Mouse (Mus musculus) lung, embryonic 16.5 days (tissue): ENCODE measurements at regions not wholly inside any gene's neighbourhood (a gene's known extent, or its start where the extent isn't known, plus 50 kb on each side); places are given as distances from the start of the nearest gene placed in this dataset.
A peak's percentile ranks its signal among the peaks of the same experiment; 100 is the strongest.

ENCODE experiments used
- ATAC-seq: fragments of 200-750 bp; cut with Nextera tagmentation; 2 replicates; pipeline ENCODE4 v1.8.0; 2017; ENCODE audit warnings: low read depth, mild to moderate bottlenecking, moderate library complexity
- H3K27ac ChIP-seq: fragments of 300-500 bp; sonication (generic); 2 replicates; pipeline ENCODE4 v1.5.1; 2014; ENCODE audit warnings: mild to moderate bottlenecking, control low read depth, low read length
- H3K27me3 ChIP-seq: fragments of 300-500 bp; sonication (generic); 2 replicates; pipeline ENCODE4 v1.6.1; 2014; ENCODE audit warnings: low read depth, low read length, mixed read lengths; ENCODE audit not compliant: control insufficient read depth, insufficient read depth
- H3K36me3 ChIP-seq: fragments of 300-500 bp; sonication (generic); 2 replicates; pipeline ENCODE4 v1.6.1; 2014; ENCODE audit warnings: low read length; ENCODE audit not compliant: control insufficient read depth, insufficient read depth
- H3K4me1 ChIP-seq: fragments of 300-500 bp; sonication (generic); replicated peaks from 2 replicates; pipeline ENCODE4 v1.6.1; 2014; ENCODE audit warnings: low read length, mixed read lengths; ENCODE audit not compliant: control insufficient read depth, insufficient read depth
- H3K4me2 ChIP-seq: fragments of 300-500 bp; sonication (generic); 2 replicates; pipeline ENCODE4 v1.6.1; 2014; ENCODE audit warnings: low read depth, low read length, control low read depth
- H3K4me3 ChIP-seq: fragments of 300-500 bp; sonication (generic); 2 replicates; pipeline ENCODE4 v1.5.1; 2014; ENCODE audit warnings: mild to moderate bottlenecking, low read length, control low read depth
- H3K9ac ChIP-seq: fragments of 300-500 bp; sonication (generic); 2 replicates; pipeline ENCODE4 v1.6.1; 2014; ENCODE audit warnings: low read length, control low read depth
- H3K9me3 ChIP-seq: fragments of 300-500 bp; sonication (generic); 2 replicates; pipeline ENCODE4 v1.6.1; 2016; ENCODE audit warnings: low read length; ENCODE audit not compliant: control insufficient read depth
- WGBS: fragments of 180-500 bp; shearing (Covaris S2); extraction: QIAGEN DNeasy Blood & Tissue Kit; methylation state at CpG from one replicate; pipeline ENCODE4 v1.1.7; 2014; 5-methylcytosine and 5-hydroxymethylcytosine counted together

DNA sequence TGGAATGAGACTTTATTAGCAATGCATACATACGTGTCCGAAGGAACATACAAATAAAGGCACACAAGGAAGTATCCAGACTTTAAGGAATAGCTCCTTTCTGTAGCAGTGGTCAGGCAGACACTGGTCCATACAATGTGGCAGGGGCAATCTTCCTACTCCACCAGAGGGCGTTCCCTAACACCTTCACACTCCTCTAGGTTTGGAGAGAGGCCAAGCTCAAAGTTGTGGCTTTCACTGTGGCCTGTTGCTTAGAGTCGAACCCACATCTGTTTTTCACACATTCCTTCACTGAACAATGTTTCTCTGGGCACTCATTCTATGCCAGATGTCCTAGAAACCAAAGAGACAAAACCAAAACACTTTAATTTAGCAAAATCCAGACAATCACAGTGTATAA, 178.4 kb upstream of the Ttc29 start:
- Histone ChIP-seq H3K4me2 (no peak overlapping the region), H3K4me3 (no peak overlapping the region), H3K9ac (no peak overlapping the region), H3K4me1 (peaks cover 10% of the 10 kb centered on the region; the same call in 1 of the 2 replicates), H3K27me3 (no peaks in the 10 kb centered on the region), H3K9me3 (no peaks in the 10 kb centered on the region), H3K36me3 (no peaks in the 10 kb centered on the region), H3K27ac (no peak overlapping the region)
- 0 out of 2 replicates have a peak, but pooled peaks have one; percentile 12 for ATAC-seq
- WGBS: 64% methylated on average over 4 of the region's 4 CpGs

DNA sequence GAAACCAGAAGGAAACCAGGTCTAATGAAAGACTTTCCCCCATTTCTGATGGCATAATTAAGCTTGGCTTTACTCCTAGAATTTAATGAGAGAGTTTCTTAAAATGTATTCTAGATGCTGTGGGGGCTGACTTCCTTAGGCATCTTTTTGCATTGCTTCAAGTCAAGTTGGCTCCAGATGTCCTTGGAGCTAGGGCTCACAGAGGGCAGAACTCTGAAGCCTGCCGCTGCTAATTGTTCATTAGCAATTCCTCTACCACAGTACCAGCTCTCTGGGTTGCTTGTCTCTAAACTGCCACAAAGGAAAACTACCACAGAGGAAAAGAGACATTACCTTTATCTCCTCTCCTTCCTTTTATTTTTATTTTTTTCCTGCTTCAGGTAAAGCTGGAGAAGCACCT, 175.9 kb upstream of the Ttc29 start:
- Histone ChIP-seq H3K4me3 (no peak overlapping the region), H3K9ac (no peak overlapping the region), H3K36me3 (no peaks in the 10 kb centered on the region), H3K4me2 (no peak overlapping the region), H3K9me3 (no peaks in the 10 kb centered on the region), H3K27me3 (no peaks in the 10 kb centered on the region), H3K27ac (no peak overlapping the region), H3K4me1 (0 out of 2 replicates have a peak, but pooled peaks cover 5% of the 10 kb centered on the region)
- WGBS: 82% methylated on average over 1 of the region's 1 CpGs
- no peak for ATAC-seq

- H3K27ac ChIP-seq: no peak overlapping the region
- H3K9ac ChIP-seq: no peak overlapping the region
- peak; percentile 36; the same call in 1 of the 2 replicates for ATAC-seq
- H3K4me3 ChIP-seq: no peak overlapping the region
- no peak overlapping the region for H3K4me2 ChIP-seq
- no peaks in the 10 kb centered on the region for H3K27me3 ChIP-seq
- H3K4me1 ChIP-seq: no peaks in the 10 kb centered on the region
- no peaks in the 10 kb centered on the region for H3K36me3 ChIP-seq
- 74% methylated on average over 3 of the region's 3 CpGs for WGBS
- H3K9me3 ChIP-seq: no peaks in the 10 kb centered on the region
These were observed 166.4 kb upstream of the Ttc29 start for GRCm38 (mm10) chr8:78046691-78047090.

- H3K9me3 ChIP-seq: no peaks in the 10 kb centered on the region
- WGBS: 67% methylated on average over 3 of the region's 3 CpGs
- no peak overlapping the region for H3K27ac ChIP-seq
- no peak overlapping the region for H3K4me3 ChIP-seq
- peaks cover 2% of the 10 kb centered on the region; the same call in 1 of the 2 replicates for H3K4me1 ChIP-seq
- no peak overlapping the region for H3K9ac ChIP-seq
- H3K4me2 ChIP-seq: no peak overlapping the region
- no peaks in the 10 kb centered on the region for H3K36me3 ChIP-seq
- no peak for ATAC-seq
- H3K27me3 ChIP-seq: no peaks in the 10 kb centered on the region
These were observed 162.3 kb upstream of the Ttc29 start for GRCm38 (mm10) chr8:78050768-78051167.

DNA sequence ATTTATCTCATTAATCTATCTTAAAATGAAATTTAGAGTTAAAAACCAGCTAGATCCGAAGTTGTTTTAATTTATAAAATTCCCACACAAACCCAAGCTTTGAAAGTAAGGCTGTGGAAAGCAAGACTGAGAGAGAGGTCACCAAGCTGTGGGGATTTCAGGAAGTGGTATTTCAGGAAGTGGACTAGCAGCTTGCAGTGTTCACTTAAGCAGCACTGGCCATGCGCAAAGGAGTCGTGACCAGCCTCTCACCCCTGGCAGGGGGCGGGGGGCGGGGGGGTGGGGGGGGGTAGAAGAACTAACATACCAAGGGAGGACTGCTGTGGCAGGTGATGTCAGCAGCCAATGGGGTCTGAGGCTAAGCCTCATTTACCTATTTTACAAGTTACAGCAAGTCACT, 158.7 kb upstream of the Ttc29 start:
- ATAC-seq: peak; percentile 49; the same call in 1 of the 2 replicates
- Histone ChIP-seq H3K4me3 (no peak overlapping the region), H3K36me3 (no peaks in the 10 kb centered on the region), H3K4me2 (peak overlapping the region; percentile 22; the same call in 1 of the 2 replicates), H3K9me3 (no peaks in the 10 kb centered on the region), H3K27ac (no peak overlapping the region), H3K4me1 (peaks cover 2% of the 10 kb centered on the region; the same call in 1 of the 2 replicates), H3K9ac (no peak overlapping the region), H3K27me3 (no peaks in the 10 kb centered on the region)
- WGBS: 16% methylated on average over 4 of the region's 5 CpGs

GRCm38 (mm10) chr8:78054920-78055319, 158.2 kb upstream of the Ttc29 start:
- 0 out of 2 replicates have a peak, but pooled peaks have one; percentile 37 for ATAC-seq
- WGBS: 13% methylated on average over 8 of the region's 8 CpGs

GRCm38 (mm10) chr8:78055531-78055930, 157.6 kb upstream of the Ttc29 start:
- Histone ChIP-seq H3K9me3 (no peaks in the 10 kb centered on the region), H3K4me3 (no peak overlapping the region), H3K27me3 (no peaks in the 10 kb centered on the region), H3K36me3 (no peaks in the 10 kb centered on the region), H3K9ac (no peak overlapping the region), H3K4me1 (peaks cover 2% of the 10 kb centered on the region; the same call in 1 of the 2 replicates), H3K27ac (no peak overlapping the region), H3K4me2 (no peak overlapping the region)
- ATAC-seq: no peak
- 48% methylated on average over 3 of the region's 3 CpGs for WGBS

More at GRCm38 (mm10) chr8:78054920-78055319, 158.2 kb upstream of the Ttc29 start:
- Histone ChIP-seq H3K27ac (no peak overlapping the region), H3K4me3 (no peak overlapping the region), H3K4me1 (peaks cover 2% of the 10 kb centered on the region; the same call in 1 of the 2 replicates), H3K9me3 (no peaks in the 10 kb centered on the region), H3K27me3 (no peaks in the 10 kb centered on the region), H3K9ac (no peak overlapping the region), H3K36me3 (no peaks in the 10 kb centered on the region), H3K4me2 (no peak overlapping the region)

- Histone ChIP-seq H3K36me3 (no peaks in the 10 kb centered on the region), H3K4me2 (no peak overlapping the region), H3K9ac (no peak overlapping the region), H3K27ac (no peak overlapping the region), H3K4me3 (no peak overlapping the region), H3K27me3 (no peaks in the 10 kb centered on the region), H3K9me3 (no peaks in the 10 kb centered on the region), H3K4me1 (peaks cover 5% of the 10 kb centered on the region; the same call in 1 of the 2 replicates)
- peak; percentile 64; the same call in 1 of the 2 replicates for ATAC-seq
- 32% methylated on average over 4 of the region's 4 CpGs for WGBS
These were observed 155.7 kb upstream of the Ttc29 start for GRCm38 (mm10) chr8:78057357-78057756.

DNA sequence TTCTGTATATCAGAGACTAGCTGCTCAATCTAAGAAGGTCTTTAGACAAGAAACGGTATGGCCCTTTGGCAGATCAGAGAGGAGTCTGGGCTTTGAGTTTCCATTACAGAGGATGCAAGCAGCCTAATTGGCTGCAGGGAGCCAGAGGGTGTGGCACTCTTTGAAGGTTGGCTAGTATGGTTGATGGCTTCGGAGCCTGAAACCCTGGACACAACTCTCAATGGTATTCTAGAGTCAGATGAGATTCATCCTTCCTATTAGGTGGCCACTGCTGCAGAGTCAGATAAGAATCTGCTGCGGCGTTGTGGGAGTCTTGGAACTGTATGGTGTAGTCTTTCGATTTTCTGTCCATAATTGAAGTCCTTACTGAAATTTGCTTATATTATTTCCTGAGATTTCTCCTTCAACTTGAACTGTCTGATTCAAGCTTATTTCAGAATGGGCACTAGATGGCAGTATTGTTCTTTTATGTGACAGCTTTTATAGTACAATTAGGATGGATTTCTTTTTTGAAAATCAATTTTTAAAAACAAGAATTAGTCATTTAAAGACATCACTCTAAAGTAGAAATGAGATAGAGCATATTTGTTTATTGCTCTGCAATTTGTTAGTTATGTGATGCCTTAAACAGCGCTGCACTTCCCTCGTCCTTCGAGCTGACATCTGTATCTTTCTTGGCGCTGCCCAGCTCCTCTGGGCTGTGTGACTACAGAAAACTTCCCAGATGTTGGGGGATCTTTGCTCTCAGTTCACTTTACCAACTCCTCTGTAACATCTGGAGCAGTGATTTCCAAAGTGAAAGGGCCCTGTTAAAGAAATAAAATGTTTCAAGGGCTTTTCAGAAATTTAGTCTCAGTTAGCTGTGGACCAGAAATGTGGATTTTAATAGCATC, 151.0 kb upstream of the Ttc29 start:
- H3K9ac ChIP-seq: no peak overlapping the region
- no peak overlapping the region for H3K27ac ChIP-seq
- H3K4me1 ChIP-seq: peaks cover 3% of the 10 kb centered on the region; the same call in 1 of the 2 replicates
- H3K27me3 ChIP-seq: no peaks in the 10 kb centered on the region; the same call in 1 of the 2 replicates
- 0 out of 2 replicates have a peak, but pooled peaks have one; percentile 17 for ATAC-seq
- H3K9me3 ChIP-seq: no peaks in the 10 kb centered on the region
- H3K36me3 ChIP-seq: no peaks in the 10 kb centered on the region
- no peak overlapping the region for H3K4me2 ChIP-seq
- WGBS: 43% methylated on average over 9 of the region's 9 CpGs
- no peak overlapping the region for H3K4me3 ChIP-seq
